Mouse (Mus musculus): ENCODE measurements around the gene Lifr.
A peak's percentile ranks its signal among the peaks of the same experiment; 100 is the strongest.

Lifr gene

DNA sequence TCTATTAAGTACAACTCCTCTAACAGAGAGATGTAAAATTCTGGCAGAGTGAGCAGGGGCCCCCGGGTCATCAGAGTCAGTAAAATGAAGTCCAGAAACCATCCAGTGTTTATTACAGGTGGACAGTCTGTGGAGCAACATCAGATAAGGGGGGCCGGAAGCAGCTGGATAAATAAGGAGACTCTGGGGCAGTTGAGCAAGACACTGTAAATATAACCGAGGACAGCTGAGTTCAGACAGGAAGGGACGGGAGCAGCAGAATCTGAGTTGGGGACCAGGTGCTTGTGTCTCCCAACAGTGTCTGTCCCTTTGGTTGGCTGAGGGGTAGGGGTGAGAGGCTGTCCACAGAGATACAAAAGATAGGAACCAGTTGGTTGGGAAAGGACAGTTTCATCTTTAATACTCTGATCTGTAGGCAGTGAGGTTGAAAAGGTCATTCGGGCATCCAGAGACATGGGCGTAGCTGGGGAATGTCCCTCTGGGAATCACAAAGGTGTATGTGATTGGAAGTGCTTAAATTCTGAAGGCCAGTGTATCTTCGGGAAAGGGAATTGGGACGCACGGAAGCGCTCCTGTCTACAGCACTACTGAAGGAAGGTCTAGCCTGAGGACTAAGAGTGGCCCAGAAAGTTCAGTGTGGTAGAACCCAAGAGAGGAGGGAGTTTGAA lies 77.0 kb downstream of the Lifr start:
- DNase-seq, result no peak

DNA sequence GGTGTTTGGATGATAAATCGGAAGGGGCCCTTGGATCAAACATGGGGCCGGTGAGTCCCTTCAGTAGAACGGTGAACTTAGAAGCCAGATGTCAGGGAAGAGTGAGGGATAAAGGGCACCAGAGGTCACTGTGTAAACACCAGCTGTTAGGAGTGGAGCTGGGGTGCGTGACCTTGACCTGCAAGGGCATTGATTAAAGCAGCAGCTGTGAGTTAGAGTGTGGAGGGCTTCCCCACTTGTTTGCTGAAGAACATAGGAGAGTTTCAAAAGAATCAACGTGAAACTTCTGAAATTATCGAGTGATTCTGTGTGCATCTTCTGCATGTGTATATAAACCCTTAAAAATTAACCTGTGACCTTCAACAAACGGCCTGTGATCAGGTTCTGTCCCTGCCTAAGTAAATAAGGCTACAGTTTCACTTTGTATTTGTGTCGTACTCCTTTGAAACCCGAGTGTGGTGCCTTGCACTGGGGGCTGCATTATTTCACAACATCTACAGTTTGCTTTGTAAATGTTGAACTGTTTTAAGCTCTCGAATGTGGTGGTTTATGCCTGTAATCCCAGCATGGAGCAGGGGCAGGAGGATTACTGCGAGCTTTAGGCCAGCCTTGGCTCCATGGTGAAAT lies 77.6 kb downstream of the Lifr start:
- no peak for DNase-seq

DNA sequence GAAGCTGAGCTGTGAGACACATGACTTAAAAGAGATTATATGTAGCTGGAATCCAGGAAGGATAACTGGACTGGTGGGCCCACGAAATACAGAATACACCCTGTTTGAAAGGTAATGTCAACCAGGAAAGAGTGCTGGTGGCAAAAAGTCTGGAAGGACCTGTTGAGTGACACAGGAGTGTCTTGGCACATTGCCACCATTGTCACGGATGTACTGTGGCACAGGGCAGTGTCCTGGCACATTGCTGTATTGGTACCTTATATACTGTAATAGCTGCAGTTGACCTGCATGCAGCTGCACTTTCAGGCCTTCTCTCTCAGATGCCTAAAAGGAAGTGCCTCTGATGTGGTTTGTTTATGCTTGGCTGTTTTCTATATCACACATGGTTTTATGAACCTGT lies 82.5 kb downstream of the Lifr start:
- no peak for DNase-seq

DNA sequence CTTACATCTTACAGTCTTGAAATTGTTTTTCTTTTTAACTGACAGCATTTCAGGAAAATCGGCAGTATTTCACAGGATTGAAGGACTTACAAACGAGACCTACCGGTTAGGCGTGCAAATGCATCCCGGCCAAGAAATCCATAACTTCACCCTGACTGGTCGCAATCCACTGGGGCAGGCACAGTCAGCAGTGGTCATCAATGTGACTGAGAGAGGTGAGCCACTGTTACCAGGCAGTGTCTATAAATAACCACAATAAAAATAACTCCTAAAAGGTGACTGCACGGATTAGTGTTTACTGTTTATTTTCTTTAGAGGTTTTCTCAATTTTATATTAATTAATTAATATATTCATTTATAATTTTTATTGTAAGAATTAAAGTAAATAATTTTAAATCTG lies 82.9 kb downstream of the Lifr start:
- no peak for DNase-seq

DNA sequence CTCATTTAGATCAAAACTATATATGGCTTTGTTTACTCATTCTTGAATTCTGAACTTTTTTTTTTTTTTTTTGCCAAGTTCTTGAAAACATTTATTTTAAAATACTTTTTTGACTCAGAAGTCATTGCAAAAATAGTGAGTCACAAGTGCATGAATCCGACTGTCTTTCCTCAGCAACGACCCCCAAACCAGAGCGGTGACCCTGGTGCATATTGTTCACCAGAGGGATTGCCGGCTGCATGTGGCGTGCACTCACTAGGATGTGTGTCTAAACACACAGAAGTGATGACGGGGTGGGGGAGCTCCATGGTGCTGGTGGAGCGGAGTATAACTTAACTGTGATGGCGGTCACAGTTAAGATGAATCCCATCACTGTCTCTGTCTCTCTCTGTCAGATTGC lies 83.4 kb downstream of the Lifr start:
- no peak for DNase-seq

DNA sequence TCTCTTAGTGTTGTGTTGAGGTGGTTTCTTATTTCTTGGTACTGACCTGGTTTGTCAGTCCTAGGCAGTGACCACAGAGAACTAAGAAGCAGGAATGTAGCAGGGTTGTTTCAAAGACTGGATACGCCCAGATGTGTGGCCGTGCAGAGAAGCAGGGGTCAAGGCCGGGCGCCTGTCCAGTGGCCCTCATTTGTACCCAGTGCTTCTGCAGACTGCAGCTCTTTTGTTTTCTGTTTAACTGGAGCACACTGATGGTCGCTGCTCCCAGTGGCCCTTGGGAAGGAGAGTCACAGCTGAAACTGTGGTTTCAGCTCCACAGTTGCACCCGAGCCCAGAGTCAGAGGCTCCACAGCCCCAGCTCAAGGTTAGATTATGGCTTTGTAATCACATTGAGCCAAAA lies 90.2 kb downstream of the Lifr start:
- DNase-seq, result no peak

DNA sequence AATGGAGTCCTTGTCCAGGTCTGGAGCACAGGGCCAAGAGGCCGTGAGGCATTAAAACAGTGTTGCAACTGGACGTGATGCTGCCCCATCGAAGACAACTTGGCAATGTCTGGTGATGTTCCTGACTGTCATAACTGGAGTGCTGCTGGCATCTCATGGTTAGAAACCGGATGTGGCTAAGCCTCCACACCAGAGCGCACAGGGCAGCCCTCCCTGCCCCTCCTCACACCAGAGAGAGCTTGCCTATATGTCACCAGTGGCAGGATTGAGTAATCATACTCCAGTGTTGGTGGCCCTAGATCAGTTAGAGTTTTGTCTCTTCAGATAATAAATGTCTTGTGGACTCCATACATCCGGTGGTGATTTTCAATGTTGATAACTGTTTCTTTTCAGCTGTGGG lies 97.3 kb downstream of the Lifr start:
- no peak for DNase-seq

DNA sequence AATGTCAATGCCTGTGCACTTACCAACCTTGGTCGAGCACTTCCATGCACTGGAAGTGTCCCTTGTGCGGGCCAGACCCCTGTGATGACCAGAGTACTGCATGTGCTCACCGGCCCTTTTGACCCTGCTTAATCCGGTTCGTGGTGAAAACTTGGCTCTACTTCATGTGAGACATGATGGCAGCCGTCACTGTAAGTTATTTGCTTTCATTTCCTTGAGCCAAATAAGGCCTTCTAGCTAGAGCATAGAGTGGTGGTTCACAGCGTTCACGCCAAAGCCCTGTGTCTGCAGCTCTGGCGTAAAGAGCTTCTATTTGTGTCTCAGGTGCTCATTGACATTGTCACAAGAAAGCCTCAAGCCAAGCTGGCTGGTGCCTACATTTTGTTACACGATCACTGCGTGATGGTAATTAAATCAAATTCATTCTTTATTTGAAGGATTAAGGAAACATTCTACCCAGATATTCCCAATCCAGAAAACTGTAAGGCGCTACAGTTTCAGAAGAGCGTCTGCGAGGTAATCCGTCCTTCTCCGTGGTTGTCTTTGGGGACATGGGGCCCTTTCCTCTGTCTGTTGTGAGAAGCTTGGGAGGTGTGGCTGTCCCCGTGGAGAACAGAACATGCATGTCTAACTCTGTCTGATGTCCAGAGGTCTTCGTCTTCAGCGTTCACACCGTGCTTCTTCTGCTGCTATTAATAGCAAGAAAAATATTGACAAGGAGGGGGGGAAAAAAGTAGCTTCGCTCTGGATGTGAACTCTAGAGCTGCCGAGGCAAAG lies 99.5 kb downstream of the Lifr start:
- no peak for DNase-seq

DNA sequence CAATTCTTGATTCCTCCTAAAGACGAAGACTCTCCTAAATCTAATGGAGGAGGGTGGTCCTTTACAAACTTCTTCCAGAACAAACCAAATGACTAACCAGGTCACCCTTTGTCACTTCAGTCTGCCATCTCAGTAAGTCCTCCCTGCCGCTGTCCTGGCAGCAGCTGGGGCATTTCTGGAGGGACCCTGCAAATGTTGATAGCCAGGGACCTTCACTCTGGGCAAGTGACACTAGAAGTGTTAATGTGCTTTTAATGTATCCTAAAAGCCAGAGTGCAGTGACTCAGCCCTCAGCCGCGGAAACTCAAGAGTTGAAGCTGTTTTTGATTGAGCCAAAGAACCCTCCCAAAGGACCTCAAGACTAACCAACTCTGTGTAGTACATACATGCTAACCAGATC lies 100.7 kb downstream of the Lifr start:
- no peak for DNase-seq

DNA sequence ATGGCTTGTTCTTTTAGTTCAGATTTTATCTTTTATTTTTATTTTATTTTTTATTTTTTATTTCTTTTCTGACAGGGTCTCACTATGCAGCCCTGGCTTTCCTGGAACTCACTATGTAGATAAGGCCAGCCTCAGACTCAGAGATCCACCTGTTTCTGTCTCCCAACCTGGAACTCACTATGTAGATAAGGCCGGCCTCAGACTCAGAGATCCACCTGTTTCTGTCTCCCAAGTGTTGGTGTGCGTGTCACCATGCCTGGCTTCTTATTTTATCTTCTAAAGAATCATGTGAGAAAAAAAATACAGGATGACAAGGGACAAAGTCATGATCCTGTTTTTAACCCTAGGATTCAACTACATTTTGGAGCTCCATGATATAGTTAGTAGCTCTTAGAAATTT lies 102.2 kb downstream of the Lifr start:
- DNase-seq, result no peak

DNA sequence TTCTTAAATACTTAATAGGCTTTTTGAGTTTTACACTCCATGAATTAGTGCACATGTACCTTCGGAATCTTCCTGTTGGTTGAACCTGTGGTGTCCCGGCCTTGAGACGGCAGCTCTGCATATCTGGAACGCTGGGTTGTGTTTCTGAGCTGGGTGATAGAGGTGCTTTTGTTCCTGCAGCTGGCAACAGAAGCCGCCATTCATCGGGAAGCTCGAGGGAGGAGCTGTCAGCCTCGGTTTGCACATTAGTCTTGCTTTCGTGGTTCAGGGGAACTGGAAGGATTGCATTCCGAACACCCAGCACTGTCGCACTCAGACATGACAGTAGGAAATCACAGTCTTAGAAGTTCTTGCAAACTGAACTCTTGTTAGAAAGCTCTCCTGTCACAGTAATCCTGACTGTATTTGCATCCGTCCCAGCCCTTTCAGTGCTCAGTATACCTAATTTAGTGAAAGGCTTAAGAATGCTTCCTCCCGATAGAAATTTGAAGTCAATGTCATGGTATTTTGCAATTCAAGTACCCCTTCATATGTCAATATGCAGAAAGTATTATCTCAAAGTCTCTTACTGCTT lies 103.8 kb downstream of the Lifr start:
- DNase-seq, result no peak

DNA sequence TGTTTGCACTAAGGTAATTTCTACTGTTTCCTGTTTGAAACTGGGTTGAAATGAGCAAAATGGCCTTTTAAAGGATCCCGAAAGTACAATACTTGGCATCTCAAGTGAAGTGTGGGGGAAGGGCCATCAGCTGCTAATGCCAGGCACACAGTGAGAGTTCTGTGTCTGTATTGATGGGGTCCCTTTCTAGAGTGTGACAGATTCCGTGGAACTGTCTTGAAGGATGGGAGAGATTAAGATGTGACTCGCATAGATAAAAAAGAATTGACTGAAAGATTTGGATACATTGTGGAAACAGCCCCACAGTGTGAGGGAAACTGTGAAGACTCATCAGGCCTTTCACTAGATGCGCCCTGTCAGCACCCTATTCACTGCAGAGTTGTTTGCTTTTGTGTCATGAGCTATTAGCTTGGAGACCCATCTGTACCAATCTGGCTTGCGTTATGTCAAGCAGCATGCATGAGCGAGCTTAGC lies 104.4 kb downstream of the Lifr start:
- no peak for DNase-seq

DNA sequence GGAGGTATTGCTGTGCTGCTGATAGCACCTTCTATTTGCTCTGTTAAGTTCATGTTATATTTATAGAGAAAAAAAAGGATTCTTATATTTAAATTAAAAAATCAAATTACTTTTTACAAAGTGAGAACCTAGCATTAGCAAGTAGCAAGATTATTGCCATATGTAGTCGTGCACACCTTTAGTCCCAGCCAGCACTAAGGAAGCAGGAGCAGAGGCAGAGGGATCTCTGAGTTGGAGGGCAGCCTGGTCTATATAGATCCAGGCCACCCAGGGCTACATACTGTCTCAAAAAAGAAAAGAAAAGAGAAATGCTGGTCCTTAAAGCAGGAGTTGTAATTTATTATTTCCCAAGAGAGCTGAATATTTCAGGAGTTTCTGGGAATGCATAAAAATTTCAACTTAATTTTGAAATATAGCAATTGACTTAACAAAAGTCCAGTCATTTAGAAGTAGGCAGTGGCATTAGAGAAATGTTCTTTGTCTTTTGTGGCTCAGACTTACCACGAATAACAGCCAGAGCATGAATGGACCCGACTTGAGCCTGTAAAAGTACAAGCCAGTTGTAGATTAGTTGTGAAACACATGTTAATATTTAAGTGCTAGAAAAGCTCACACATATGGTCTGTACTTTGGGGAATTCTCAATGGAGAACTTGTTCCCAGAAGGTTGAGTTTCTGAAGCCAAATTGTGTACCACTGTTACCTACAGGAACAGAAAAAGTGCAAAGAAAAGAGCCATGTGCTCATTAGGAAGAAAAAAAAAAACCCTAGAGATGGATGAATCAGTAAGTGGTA lies 107.4 kb downstream of the Lifr start:
- DNase-seq, result no peak

DNA sequence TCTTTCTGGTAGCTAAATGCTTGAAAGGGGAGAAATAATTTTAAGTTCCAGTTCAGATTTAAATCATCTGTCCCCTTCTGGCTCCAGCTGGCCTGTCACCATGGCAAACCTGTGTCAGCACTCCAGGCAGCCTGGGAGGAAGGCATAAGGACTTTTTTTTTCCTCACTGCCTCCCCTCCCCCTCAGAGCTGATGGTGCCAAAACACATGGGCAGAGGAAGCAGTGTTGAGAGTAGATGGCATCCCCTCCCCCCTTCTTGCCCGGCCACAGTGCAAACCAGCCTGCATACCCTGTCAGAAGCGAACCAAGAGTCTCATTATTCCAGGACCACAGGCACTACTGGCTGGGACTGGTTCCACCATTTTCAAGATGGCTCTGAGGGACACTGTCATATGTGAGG lies 108.4 kb downstream of the Lifr start:
- DNase-seq, result peak; percentile 48

DNA sequence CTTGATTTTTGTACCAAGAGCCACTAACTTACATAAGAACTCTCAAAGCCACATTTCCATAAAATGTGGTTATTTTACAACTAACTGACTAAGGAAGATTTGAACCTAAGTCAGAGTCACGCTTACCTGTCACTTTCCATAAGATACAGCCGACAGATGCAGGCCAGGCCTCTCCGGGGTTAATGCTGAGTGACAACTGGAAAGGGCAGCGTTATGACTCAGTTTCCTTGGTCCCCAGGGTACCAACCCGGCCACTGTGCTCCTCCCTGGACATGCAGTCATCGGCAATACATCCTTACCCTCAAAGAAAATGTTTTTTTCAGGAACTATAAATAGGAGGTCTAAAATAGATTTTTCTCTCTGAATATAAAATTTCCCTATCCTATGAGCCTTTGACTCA lies 109.9 kb downstream of the Lifr start:
- DNase-seq, result no peak

DNA sequence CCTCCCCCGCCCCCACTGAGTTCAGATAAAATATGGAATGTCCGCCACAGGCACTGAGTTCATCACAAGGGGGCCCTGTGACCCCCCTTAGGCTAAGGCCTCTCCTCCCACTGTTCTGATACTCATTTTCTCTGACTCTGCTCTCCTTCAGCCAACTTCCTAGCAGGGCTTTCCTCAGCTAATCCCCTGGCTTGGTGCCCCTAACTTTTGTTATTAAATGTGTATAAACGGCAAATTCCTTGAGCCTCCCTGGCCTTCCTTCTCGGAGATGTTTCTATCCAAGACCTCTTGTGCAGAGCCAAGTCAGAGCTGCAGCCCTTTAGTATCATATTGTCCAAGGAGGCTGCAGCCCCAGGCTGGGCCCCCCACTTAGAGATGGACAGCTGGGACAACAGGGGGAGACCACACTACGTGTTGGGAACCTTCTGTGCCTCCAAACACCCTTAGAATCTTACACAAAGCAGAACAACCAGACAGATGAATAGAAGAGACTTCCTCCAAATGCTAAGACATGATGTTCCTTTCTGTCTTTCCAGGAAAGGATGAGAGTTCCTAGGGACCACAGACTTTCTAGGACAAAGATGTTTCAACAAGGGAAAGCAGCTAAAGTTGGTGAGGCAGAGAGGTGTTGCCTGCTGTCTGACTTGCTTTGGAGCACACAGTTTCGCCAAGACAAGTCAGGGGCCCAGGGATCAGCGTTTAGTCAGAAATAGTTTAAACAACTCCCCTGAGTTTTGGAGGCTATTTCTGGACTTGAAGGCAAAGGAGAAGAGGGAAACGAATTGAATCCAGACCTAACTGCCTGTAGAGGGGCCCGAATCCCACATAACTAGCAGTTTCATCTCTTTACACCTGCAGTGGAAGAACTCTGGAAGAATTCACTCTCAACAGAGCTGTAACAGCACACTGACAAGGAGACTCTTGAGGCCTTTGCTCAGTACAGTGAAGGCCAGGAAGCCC lies 111.3 kb downstream of the Lifr start:
- DNase-seq, result no peak

DNA sequence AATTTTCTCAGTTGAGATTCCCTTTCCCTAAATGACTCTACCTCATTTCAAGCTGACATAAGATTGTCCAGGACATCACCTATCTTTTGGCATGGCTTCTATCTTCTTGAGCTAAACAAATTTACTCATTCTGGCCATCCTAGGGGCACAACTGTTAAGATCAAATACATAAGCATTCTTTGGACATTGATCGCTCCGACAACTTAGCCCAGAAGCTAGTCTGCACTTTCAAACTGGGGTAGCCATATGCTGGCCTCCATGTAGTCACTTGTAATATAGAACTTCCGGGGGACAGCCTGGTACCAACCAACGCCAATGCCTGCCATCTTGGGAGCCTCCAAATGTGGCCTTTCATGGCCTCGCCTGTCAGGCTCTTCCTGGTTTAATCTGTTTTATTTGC lies 112.6 kb downstream of the Lifr start:
- no peak for DNase-seq

DNA sequence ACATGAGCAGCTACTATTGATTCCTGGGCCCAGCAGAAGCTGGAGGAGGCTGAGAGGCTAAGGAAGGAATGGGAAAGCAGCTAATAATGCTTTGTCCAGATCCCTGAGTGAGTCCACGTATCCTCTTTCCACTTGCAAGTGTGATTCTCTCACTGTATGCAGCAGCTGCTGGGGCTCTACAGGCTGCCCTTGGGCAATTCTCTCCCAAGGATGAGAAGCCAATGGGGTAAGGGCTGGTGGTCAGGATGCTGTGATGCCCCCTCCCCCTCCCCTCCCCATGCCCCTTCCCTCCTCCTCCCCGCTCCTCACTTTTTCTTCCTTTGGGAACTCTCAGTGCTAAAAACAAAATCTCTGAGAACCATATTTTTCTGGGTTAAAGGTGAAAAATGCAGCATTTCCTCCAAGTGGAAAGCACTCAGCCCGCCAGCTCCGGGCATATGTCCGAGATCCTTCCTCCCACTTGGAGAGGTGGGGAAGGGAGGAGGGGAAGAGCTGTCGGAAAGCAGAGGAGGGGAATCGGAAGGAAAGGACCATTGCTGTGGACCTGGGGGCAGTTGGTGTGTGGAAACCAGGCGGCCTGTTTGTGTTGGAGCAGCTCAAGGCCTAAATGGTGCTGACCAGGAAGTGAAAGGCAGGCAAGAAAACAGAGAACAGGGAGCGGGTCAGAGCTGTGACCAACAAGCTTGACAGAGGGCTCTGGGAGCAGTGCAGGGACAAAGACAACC lies 113.4 kb downstream of the Lifr start:
- no peak for DNase-seq

DNA sequence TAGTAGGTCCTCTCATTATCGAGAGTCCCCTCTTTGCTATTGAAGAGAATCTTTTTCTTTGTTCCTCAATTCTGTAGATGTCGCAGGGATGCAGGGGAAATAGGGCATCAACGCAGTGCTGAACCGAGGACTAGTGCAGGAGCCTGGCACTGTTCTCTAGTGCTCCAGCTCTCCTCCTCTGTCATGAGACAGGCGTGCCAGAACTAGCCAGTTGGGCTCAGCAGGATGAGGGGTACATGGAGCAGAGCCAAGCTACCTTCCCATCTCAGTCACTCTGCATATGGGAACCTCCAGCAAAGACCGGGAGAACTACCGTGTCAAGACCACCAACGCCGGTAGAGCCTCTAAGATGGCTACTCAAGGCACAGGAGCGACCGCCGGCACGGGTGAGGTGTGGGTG lies 114.5 kb downstream of the Lifr start:
- no peak for DNase-seq

DNA sequence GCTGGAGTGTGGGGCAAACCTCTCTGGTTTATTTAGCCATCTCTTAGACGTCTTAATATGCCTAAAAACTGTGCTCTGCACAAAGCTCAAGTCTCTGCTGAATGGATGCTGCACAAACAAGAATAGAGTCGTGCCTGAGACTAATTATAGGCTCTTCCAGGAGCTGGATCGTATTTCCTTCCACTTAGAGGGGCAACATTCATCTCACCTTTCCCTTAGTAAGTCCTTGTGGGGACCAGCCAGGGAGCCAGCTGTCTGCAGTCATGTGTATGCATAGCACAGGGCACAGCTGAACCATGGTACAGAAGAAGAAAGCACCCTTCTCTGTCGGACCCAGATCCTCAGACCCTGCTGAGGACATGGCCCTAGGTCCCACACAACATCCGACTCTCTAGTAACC lies 115.7 kb downstream of the Lifr start:
- no peak for DNase-seq

DNA sequence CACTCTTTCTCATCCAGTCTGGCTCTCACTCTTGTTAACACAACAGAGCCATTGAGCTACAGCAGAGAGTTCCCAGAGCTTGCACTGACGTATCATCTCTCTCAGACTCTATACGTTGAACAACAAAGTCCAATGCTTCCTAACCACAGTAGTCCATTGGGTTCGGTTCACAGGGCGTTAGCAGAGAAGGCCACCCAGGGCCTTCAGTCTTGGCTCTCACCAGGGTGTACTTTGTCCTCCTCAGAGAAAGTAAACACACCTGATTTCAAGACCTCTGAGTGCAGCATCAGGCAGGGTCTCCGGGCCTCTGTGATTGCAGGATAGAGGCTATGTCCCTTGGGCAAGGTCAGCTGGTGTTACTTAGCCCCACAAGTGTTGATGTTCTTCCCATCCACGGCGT lies 116.9 kb downstream of the Lifr start:
- DNase-seq, result no peak

Measured in right cerebral cortex, postnatal 14 days (tissue).